Mouse (Mus musculus) cerebellum, postnatal 36 days (tissue): ENCODE results near the gene Mgat5b.

Experiments
- DNase-seq, 2 experiments: peaks; one replicate each; pipeline ENCODE4 v3.0.0; 2021 to 2022; ENCODE audit warnings: mixed read lengths in 2 of 2

Gene Mgat5b

DNA sequence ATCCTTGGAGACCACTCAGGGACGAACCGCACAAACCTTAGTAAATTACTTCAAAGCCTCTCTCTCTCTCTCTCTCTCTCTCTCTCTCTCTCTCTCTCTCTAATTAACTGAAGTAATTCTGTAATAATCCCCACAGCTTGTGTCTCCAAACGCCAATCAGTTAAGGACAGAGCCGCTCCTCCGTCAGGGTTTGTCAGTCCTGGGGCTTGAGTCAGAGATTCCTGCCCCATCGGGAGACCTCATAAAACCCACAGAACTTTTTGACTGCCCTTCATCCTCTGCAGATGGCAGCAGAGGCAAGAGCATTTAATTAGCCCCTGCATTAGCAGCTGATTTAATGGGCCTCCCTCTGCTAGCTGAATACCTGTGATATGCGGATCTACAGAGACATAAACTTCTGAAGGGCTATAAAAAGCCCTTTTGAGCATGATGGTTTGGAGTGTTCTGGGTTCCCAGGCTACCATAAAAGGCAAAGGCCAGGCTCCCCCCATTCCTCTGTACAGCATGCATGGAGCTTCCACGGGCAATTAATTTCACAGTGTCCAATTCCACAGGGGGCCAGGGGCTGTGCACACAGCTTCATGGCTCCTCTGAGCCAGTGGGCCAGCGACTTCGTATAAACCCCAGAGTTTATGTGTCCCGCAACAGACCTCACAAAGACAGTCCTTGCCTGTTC, 117.1 kb downstream of the Mgat5b start:
- no peak for DNase-seq
